Mouse (Mus musculus): ENCODE data around the gene Muc20.

DNA sequence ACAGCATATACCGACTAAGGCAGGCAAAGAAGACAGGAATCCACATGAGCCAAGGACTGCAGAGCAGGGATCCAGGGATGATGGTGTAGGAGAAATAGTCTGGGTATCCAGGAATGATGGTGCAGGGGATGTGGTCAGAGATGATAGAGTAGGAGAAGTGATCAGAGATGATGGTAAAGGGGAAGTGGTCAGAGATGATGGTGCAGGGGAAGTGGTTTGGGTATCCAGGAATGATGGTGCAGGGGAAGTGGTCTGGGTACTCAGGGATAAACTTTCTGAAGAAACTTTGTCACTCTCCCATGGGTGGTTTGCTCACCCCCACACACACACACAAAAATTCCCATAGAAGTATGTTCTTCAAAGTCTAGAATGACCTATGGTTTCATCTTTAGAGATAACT is 2.1 kb downstream of the Muc20 start:
- TF ChIP-seq CTCF (IDR thresholded peaks at IDR 0.05; ENCODE audit: low read depth, low read length) (no peak), TAL1 (conservative IDR thresholded peaks at IDR 0.05; ENCODE audit: low read depth, low read length) (no peak)

All from G1E (cell line).